Mouse (Mus musculus) cerebellum, adult 2 months (tissue): ENCODE data around the gene Plekhm3.

Experiments
- CTCF ChIP-seq: fragments of 200-500 bp; IDR thresholded peaks from 2 replicates; pipeline ENCODE4 v1.5.1; 2011; ENCODE audit warnings: low read depth, mild to moderate bottlenecking, control low read depth, low read length, moderate library complexity, borderline replicate concordance; ENCODE audit not compliant: insufficient read depth
- POLR2A ChIP-seq: fragments of 200-500 bp; IDR thresholded peaks from 2 replicates; pipeline ENCODE4 v1.6.1; 2011; ENCODE audit warnings: low read length, control low read depth, borderline replicate concordance; ENCODE audit not compliant: insufficient read depth

GRCm38 (mm10) chr1:64840930-64841329 lies 115.7 kb downstream of the Plekhm3 start:
- TF ChIP-seq POLR2A: no peak
- TF ChIP-seq CTCF: no peak
